Mouse (Mus musculus) liver, adult 2 months (tissue): Measurements from ENCODE around the gene Utp20. TPM values are rescaled to one million over a fixed set of nuclear protein-coding genes. Genes with fewer than 3 reads are reported as not detected.
A peak's percentile ranks its signal among the peaks of the same experiment; 100 is the strongest.

Experiments used
- DNase-seq: peaks from one replicate; pipeline ENCODE4 v3.0.0-alpha.2; 2011; ENCODE audit warnings: low read depth, low spot score; ENCODE audit errors: extremely low read depth
- H3K27ac ChIP-seq: fragments of 200-500 bp; replicated peaks from 2 replicates; pipeline ENCODE4 v1.5.1; 2012; ENCODE audit warnings: low read depth, mild to moderate bottlenecking, control low read depth, inconsistent platforms, low read length; ENCODE audit not compliant: insufficient read depth
- H3K27me3 ChIP-seq: fragments of 200-500 bp; 2 replicates; pipeline ENCODE4 v1.6.1; 2012; ENCODE audit warnings: mild to moderate bottlenecking, moderate library complexity, low read length, inconsistent platforms; ENCODE audit not compliant: control insufficient read depth, insufficient read depth
- H3K36me3 ChIP-seq: fragments of 200-500 bp; 2 replicates; pipeline ENCODE4 v1.6.1; 2012; ENCODE audit warnings: low read length, inconsistent platforms; ENCODE audit not compliant: control insufficient read depth, insufficient read depth
- H3K4me1 ChIP-seq: fragments of 200-500 bp; 2 replicates; pipeline ENCODE4 v1.6.1; 2011; ENCODE audit warnings: low read length; ENCODE audit not compliant: control insufficient read depth, insufficient read depth
- H3K4me3 ChIP-seq: fragments of 200-500 bp; 2 replicates; pipeline ENCODE4 v1.5.1; 2011; ENCODE audit warnings: low read depth, mild to moderate bottlenecking, control low read depth, low read length, moderate library complexity; ENCODE audit not compliant: insufficient read depth
- H3K79me2 ChIP-seq: fragments of 200-500 bp; 2 replicates; pipeline ENCODE4 v1.6.1; 2012; ENCODE audit warnings: inconsistent platforms, mild to moderate bottlenecking, low read length, moderate library complexity; ENCODE audit not compliant: control insufficient read depth, insufficient read depth
- H3K9ac ChIP-seq: fragments of 200-500 bp; 2 replicates; pipeline ENCODE4 v1.6.1; 2012; ENCODE audit warnings: low read depth, mild to moderate bottlenecking, control low read depth, inconsistent platforms, low read length
- CTCF ChIP-seq: fragments of 200-500 bp; IDR thresholded peaks from 2 replicates; pipeline ENCODE4 v1.5.1; 2011; ENCODE audit warnings: low read depth, low read length, control low read depth
- POLR2A ChIP-seq: fragments of 200-500 bp; IDR thresholded peaks from 2 replicates; pipeline ENCODE4 v1.6.1; 2011; ENCODE audit warnings: low read length, control low read depth; ENCODE audit not compliant: insufficient read depth; ENCODE audit errors: extremely low read depth
- WGBS: fragments of 180-500 bp; shearing (Covaris S2); methylation state at CpG from one replicate; pipeline ENCODE4 v1.1.7; 2018; 5-methylcytosine and 5-hydroxymethylcytosine counted together
- polyA plus RNA-seq: library from polyadenylated mRNA; depleted of rRNA; stranded (reverse); fragments of >200 nt; gene quantifications from 2 replicates; pipeline ENCODE4 v1.2.3, GENCODE M21; 2012
- total RNA-seq: library from RNA; depleted of rRNA; stranded (reverse); fragments of >200 nt; gene quantifications from 2 replicates; pipeline ENCODE4 v1.2.3, GENCODE M21; 2014

Utp20 gene
- total and polyA plus RNA-seq, 2 experiments: 3.4 to 9.4 TPM

- Histone ChIP-seq H3K27me3 (no peaks in the 10 kb centered on the region), H3K9ac (no peak overlapping the region), H3K27ac (no peak overlapping the region), H3K4me3 (no peak overlapping the region), H3K79me2 (no peaks in the 10 kb centered on the region), H3K36me3 (no peaks in the 10 kb centered on the region), H3K4me1 (peaks cover 5% of the 10 kb centered on the region; the same call in 1 of the 2 replicates)
- TF ChIP-seq CTCF: no peak
- TF ChIP-seq POLR2A: no peak
- DNase-seq: peak; percentile 59
- 11% methylated on average over 1 of the region's 1 CpGs for WGBS
These were observed 107.0 kb downstream of the Utp20 start for GRCm38 (mm10) chr10:88719618-88720017.

GRCm38 (mm10) chr10:88717756-88718025, 108.9 kb downstream of the Utp20 start:
- H3K27ac ChIP-seq: no peak overlapping the region
- no peaks in the 10 kb centered on the region for H3K79me2 ChIP-seq
- 58% methylated on average over 2 of the region's 2 CpGs for WGBS
- TF ChIP-seq POLR2A (no peak), CTCF (no peak)
- no peak overlapping the region for H3K9ac ChIP-seq
- H3K4me1 ChIP-seq: peaks cover 5% of the 10 kb centered on the region; the same call in 1 of the 2 replicates
- H3K4me3 ChIP-seq: no peak overlapping the region
- H3K36me3 ChIP-seq: no peaks in the 10 kb centered on the region
- DNase-seq: no peak
- no peaks in the 10 kb centered on the region for H3K27me3 ChIP-seq

GRCm38 (mm10) chr10:88716986-88717755, 109.4 kb downstream of the Utp20 start:
- Histone ChIP-seq H3K4me3 (no peak overlapping the region), H3K27ac (no peak overlapping the region), H3K36me3 (no peaks in the 10 kb centered on the region), H3K9ac (no peak overlapping the region), H3K27me3 (no peaks in the 10 kb centered on the region), H3K79me2 (no peaks in the 10 kb centered on the region), H3K4me1 (peaks cover 5% of the 10 kb centered on the region; the same call in 1 of the 2 replicates)
- TF ChIP-seq POLR2A (no peak), CTCF (no peak)
- WGBS: 64% methylated on average over 13 of the region's 13 CpGs
- no peak for DNase-seq

- no peak overlapping the region for H3K27ac ChIP-seq
- no peak overlapping the region for H3K9ac ChIP-seq
- H3K4me1 ChIP-seq: peaks cover 5% of the 10 kb centered on the region; the same call in 1 of the 2 replicates
- DNase-seq: no peak
- H3K36me3 ChIP-seq: no peaks in the 10 kb centered on the region
- WGBS: 86% methylated on average over 6 of the region's 6 CpGs
- TF ChIP-seq CTCF (no peak), POLR2A (no peak)
- no peak overlapping the region for H3K4me3 ChIP-seq
- H3K79me2 ChIP-seq: no peaks in the 10 kb centered on the region
- H3K27me3 ChIP-seq: no peaks in the 10 kb centered on the region
These were observed 111.0 kb downstream of the Utp20 start for GRCm38 (mm10) chr10:88715621-88716020.

GRCm38 (mm10) chr10:88714744-88715143, 111.9 kb downstream of the Utp20 start:
- TF ChIP-seq CTCF (no peak), POLR2A (no peak)
- Histone ChIP-seq H3K4me3 (no peak overlapping the region), H3K27me3 (no peaks in the 10 kb centered on the region), H3K79me2 (no peaks in the 10 kb centered on the region), H3K36me3 (no peaks in the 10 kb centered on the region), H3K4me1 (peaks cover 5% of the 10 kb centered on the region; the same call in 1 of the 2 replicates), H3K27ac (no peak overlapping the region), H3K9ac (no peak overlapping the region)
- DNase-seq: no peak
- WGBS: 75% methylated on average over 4 of the region's 4 CpGs

- Histone ChIP-seq H3K4me3 (no peak overlapping the region), H3K27ac (no peak overlapping the region), H3K27me3 (no peaks in the 10 kb centered on the region), H3K79me2 (no peaks in the 10 kb centered on the region), H3K4me1 (no peaks in the 10 kb centered on the region), H3K36me3 (no peaks in the 10 kb centered on the region), H3K9ac (no peak overlapping the region)
- 74% methylated on average over 6 of the region's 6 CpGs for WGBS
- TF ChIP-seq POLR2A (no peak), CTCF (no peak)
- peak; percentile 29 for DNase-seq
These were observed 114.2 kb downstream of the Utp20 start for GRCm38 (mm10) chr10:88712359-88712758.
